Mouse (Mus musculus) G1E-ER4 (cell line): Measurements from ENCODE around the gene Mmp15. TPM values are rescaled to one million over a fixed set of nuclear protein-coding genes. Genes with fewer than 3 reads are reported as not detected.

ENCODE experiments used
- GATA1 ChIP-seq: IDR thresholded peaks from one replicate; pipeline ENCODE4 v1.8.0; 2012; ENCODE audit warnings: low read length, inconsistent platforms
- polyA plus RNA-seq: library from polyadenylated mRNA; stranded (reverse); fragments of >175 nt; gene quantifications from 2 replicates; pipeline ENCODE4 v1.2.3, GENCODE M21; 2012

Gene Mmp15
- polyA plus RNA-seq, result 0.04 and 0.17 TPM in 2 replicates

DNA sequence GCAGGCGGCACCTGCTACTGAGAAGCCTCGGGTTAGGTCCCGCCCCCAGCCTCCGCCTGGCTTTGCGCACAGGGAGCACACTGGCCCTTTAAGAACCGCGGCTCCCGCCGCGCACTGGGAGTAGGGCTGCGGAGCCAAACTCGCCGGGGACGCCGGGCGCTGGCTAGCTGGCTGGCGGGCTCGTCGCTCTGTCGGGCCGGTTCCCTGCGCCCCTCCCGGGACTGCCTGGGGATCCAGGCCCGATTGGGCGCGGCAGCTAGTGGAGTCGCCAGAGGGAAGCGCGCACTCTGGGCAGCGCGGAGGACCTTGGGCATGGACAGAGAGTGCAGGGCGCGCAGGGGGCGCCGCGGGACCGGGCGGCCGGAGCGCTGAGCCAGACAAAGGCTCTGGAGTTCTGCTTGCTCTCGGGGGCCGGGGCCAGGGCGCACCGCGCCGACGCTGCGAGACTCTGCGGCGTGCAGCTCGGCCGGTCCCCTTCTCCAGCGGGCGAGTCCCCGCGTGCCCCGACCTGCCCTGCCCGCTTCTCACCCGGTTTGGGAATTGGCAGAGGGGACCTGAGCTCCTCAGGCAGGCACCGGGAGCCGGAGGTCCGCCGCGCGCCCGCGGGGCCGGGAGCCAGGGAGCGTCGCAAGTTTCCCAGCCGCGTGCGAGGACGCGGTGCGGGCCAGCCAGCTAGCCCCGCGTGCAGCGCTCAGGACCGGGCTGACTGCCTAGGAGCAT, at the start of gene Mmp15:
Gene Mmp15 (plus strand): TSS at position 118 of the 720 bp plus-strand sequence.
- TF ChIP-seq GATA1, result no peak

DNA sequence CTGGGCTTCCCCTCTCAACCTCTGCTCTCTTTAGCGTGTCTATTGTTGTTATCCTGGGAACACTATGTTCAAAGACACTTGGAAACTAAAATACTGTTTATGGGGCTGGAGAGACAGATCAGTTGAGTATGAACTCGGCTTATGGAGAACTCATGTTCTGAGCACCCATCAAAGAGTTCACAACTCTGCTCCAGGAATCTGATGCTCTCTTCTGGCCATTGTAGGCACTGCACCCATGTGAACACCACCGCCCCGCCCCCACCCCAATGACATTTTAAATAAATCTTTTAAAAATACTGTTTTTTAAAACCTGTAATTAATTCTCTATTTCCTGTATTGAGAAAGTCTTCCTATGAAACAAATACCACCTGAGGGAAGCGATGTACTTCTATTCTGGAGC, 49.7 kb upstream of the Mmp15 start:
- TF ChIP-seq GATA1, result no peak

DNA sequence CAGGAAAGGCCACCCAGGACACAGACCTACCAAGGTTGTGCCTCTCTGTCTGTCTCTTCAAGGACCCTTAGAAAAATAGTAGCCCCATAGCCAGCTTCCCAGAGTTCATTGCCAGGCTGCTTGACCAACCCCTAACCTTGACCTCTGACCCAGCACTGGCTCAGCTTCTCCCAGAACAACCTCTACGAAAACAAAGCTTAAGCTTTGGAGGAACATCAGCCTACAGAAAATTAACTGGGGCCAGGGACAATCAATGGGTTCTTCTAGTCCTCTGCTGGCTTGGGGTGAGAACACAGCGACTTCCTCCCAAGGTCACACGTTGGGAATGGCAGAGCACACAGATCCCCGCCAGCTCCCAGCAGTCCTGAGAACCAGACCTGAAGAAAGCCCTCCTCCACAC, 46.5 kb upstream of the Mmp15 start:
- TF ChIP-seq GATA1, result no peak

DNA sequence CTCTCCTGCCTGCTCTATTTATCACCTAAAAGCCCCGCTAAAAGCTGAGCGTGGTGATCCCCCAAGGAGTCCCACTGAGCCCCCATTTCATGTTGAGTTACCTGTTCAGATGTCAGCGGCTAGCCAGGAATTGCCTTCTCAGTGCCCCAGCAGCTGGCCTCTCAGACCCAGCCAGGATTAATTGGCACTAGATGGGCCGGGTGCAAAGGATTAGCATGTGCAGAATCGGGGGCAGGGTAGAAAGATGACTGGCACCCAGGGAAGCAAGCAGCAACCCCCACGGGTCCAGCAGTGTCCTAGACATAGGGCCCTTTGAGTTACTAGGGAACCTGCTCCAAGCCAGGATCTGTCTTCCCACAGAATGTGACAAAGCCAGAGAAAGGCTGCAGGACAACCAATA, 45.6 kb upstream of the Mmp15 start, which contains the start of gene Cngb1:
Gene Cngb1 (minus strand): TSS at position 155 of the 400 bp plus-strand sequence.
- no peak for TF ChIP-seq GATA1

DNA sequence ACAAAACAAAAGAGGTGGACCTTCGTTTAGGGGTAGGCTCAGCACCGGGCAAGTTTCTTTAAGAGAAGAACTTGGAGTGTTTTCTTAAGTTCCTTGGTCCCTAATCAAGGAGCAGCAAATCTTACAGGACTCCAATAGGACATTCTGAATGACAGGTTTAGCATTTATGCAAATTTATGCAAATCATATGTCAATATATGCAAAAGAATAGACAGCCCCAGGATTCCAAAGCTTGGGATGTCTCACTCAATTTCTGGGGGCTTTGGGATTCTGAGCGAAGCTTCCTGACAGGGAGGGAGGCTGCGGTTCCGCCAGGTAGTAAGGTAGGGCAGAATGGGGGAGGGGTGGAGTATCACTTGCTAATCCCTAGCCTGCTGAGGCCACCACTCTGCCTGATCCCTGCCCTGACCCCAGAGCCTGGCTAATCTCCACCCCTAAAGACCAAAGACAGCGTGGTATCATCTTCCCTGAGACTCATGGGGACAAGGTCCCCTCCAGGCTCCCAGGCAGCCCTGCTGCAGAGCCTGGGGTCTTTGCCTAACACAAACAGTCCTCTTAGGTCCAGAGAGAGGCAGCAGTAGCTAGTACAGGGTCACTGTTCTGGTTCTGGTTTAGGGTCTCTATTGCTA, 41.6 kb upstream of the Mmp15 start, which contains the start of gene Tepp:
Gene Tepp (plus strand): TSS at position 225 of the 629 bp plus-strand sequence.
- no peak for TF ChIP-seq GATA1

DNA sequence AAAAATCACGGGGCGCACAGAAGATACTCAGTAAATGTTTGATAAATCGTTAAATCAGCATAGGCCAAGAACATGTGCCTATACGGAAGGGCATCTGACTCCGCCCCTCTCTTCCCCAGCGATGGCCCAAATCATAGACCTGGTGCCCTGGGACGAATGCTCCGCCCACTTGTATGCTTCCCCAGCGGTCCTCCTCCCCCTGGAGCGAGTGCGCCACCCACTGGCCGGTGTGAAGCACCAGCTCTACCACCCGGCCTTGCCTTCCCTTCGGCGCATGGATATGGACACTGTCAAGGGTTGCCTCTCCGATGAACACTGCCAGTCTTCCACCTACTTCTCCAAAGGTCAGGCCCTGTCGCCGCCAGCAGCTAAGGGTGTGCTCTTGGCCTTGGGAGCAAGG, 39.2 kb upstream of the Mmp15 start:
- no peak for TF ChIP-seq GATA1

DNA sequence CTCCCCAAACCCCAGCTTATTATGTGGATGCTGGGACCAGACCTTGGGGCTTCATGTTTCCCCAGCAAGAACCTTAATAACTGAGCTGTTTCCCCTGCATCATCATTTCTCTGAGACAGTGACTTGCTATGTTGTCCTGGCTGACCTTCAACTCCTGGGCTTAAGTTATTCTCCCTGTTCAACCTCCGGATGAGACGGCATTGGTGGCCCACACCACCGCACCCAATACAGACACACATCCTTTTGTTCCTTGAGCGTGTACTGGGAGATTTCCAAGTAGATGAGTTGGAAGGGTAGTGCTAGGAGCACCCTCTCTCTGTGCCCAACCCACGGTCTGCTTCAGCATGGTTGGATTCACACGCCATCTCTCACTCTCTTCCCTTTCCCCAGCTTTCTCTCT, 38.2 kb upstream of the Mmp15 start:
- TF ChIP-seq GATA1, result no peak

DNA sequence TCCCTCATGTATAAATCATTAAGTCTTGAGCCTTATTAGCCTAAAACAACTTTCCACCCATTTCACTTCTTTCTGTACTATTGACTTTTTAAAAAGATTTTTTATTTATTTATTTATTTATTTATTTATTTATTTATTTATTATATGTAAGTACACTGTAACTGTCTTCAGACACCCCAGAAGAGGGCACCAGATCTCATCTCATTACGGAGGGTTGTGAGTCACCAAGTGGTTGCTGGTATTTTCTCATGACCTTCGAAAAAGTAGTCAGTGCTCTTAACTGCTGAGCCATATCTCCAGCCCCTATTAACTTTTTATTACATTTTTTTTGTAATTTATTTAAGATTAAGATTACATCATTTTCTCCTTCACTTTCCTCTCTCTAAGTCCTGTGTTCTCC, 37.4 kb upstream of the Mmp15 start:
- no peak for TF ChIP-seq GATA1

DNA sequence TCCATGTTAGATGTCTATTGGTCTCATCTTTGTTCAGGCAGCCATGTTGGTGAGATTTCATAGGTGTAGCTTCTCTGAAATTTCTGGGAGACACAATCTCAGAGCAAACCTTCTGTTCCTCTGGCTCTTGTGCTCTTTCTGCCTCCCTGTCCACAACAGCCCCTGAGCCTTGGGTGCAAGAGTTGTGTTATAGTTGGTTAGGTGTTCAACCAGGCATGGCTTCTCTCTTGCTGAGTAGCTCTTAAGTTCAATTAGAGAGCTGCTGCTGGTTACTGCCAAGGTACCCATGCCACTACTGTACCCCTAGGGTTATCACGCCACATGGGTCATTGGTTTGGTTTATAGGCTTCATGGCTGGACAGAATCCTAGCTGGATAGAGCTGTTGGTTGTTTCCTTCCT, 36.7 kb upstream of the Mmp15 start:
- no peak for TF ChIP-seq GATA1

DNA sequence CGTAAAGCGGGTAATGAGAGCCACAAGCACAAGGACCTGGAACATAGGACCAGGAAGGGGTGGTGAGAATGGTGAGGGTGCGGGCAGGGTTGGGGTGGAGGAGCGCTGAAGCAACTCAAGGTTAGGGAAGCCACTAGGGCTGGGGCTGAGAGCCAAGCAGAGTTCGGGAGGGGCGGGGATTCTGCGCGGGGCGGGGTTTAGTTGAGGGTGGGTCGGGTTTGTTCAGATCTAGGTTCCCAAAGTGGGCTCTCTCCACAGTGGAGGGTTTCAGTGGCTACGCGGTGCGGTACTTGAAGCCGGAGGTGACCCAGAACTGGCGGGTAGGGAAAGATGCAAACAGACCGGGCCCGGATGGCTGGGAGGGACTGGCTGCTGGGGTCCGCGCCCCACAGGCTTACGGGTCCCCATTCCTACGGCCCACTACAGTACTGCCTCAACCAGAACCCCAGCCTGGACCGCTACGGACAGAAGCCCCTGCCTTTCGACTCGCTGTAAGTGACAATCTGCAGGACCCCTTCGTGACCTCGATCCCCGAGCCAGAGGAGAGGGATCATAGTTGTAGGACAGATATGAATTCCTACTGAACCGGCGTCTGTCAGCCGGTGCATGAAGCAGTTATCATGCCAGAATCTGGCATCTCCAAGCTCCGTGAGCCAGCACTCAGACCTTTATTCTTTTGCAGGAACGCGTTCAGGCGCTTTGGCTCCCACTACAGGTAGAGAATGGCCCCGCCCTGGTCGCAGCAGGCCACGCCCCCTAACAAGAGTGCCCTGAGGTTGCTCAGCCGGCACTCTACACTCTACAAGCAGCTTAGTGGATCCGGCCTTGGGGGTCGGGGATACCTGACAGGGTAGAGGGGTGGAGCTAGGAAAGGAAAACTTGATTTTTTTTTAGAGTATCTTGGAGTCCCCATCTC, 31.6 kb upstream of the Mmp15 start:
- no peak for TF ChIP-seq GATA1

DNA sequence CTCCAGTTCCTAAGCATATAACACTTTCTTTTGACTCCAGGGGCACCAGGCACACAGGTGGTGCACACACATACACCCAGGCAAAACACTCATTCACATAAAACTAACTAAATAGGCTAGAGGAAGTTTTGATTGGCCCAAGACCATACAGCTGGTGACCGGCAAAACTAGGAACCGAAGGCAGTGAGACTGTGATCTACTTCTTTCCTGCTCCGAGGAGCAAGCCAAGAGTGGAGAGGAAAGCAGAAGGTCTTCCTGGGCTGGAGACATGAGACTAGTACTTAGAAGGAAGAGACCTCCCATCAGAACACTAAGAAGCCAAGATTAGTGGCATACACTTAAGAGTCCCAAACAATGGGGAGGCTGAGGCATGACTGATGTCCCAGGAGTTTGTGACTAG, 28.9 kb upstream of the Mmp15 start:
- no peak for TF ChIP-seq GATA1

DNA sequence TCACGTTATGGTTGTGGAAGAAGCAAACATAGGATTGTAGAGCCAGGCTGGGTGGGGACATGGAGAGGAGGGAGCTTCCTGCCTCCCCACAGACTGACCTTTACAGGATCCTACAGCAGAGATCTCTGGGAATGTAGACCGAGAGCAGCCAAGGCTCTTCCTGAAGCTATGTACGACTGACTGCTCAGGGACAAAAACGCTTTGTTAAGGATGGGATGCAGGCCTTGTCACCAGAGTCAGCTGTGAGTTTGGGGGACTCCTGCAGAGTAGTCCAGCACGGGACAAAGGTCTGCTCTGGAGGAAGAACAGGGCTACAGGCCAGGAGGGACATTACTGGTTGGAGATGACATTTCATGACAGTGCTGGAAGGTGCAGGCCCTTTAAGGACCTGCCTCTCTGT, 27.4 kb upstream of the Mmp15 start:
- no peak for TF ChIP-seq GATA1

DNA sequence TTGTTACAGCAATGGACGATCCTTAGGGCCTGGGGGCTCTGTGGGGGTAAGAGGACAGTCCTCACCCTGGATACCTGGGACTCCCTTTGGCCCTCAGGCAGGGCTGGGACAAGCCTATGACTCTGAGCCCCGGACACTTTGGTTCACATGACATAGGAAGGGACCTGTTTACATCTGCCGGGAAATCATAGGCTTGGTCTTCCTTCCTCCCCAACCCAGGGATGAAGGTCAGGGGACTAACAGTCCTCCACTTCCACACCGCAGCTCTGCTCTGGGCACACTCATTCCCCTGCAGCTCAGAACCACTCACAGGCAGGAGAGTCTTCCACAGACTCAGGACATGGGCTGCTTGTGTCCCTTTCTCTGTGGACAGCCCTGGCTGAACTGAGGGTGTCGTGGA, 25.2 kb upstream of the Mmp15 start:
- no peak for TF ChIP-seq GATA1

DNA sequence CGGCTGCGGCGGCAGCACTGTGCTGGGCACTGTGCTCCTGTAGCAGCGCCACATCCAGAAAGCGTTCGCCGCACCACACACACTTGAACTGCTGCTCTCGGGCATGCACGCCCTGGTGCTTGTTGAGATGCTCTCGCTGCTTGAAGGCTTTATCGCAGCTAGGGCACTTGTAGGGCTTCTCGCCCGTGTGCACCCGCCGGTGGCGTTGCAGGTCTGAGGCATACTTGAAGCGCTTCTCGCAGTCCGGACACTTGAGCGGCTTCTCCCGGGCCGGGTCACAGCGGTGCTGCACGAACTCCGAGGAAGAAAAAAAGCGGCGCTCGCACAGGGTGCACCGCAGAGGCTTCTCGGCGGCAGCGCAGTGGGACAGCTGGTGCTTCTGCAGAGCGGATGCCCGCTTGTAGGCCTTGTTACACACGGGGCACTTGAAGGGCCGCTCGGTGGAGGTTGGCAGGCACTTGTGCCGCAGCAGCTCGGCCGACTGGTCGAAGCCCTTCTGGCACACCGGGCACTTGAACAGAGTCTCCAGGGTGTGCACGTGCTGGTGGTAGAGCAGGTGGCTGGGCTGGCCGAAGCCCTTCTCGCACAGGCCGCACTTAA, 24.1 kb upstream of the Mmp15 start:
- TF ChIP-seq GATA1, result no peak

DNA sequence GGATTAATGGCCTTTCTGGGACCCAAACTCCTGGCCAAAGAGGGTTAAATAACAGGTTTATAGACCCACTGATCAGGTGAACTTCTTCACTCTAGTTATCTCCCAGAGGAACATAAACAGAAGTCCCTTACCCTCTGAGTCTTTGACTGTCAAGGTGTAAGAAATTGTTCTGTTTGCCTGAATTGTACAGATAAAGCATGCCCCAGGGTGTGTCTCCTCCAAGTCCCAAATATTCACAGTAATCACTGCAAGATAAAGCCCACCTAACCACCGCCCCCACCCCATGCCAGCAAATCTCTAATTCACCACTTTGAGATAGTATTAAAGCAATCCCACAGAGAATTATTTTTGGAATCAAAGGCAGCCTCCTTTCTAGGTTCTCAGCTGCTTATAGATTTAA, 21.7 kb upstream of the Mmp15 start:
- TF ChIP-seq GATA1, result no peak
